Mouse (Mus musculus) kidney, postnatal 36 days (tissue): ENCODE data around the gene Slc25a53.
"Not testable (repeated sequence)": the region's sequence is repeated elsewhere in the genome, so short reads cannot be mapped to it uniquely, and the experiment has no call there.

Source experiments
- DNase-seq, 2 experiments: peaks; one replicate each; pipeline ENCODE4 v3.0.0; 2021 to 2022; ENCODE audit warnings: mixed read lengths in 2 of 2

The Slc25a53 gene

DNA sequence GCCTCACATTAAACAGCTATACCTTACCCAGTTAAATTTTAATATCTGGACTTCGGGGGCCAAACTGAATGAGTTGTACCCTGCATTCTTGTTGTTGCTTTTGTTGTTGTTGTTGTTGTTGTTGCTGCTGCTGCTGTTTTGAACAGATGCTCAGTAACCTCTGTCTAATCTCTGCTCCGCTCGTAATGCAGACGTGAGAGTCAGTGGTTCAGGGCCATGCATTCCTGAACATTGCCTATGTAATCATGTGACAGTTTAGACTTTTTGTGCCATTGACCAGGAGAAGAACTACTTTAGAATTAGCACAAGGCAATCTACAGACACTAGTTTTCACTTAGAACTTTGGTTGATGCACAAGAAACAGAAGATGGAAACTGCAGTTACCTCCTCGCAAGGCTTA lies 79.8 kb downstream of the Slc25a53 start:
- DNase-seq = not testable (repeated sequence)

DNA sequence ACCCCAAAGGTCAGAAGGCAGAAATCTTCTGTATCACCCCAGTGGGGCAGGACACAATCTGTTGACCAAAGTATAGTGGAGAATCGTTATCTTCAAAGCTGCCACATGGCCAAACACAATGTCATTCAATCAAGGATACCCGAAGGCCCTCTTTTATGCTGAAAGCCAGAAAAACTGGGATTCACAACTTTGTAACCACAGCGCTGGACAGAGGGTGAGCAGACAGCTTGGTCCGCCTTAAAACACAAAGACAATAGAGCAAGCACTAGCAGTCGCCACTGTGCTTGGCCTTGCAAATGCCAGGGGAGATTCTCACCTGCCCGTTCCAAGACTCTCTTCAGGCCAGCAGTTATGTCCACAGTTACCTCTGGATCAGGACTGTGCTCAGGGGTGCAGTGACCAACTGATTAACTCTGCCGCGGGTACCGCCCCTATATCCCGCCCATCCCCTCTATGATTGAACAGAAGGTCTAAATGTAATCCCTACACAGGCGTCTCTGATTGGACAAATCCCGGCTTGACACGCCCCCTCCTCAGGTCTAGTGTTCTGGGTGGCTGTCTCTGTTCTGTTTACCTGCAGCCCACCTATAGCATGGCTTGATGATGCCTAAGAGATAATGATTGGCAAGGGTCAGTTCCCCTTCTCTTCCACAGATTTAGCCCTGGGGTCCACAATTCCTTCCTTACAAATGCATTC lies 80.4 kb downstream of the Slc25a53 start:
- DNase-seq = peak; percentile 54 to 83

DNA sequence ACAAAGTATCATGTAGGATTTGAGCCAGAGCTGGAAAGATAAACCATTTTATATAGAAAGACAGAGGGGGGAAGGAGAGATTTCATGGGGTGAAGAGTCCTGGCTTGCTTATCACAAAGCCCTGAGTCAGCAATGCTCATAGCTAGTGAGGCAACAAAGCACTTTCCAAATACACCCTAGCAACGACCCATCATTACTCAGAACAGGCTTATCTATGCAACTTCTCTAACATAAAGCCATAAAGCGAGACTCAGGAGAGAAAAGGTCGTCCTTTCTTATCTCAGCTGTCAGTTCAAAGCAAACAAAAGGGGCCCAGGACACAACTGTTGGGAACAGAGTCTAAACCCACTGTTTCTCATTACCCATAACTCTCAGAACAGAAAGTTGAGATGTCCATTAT lies 100.1 kb downstream of the Slc25a53 start:
- DNase-seq = no peak
